Mouse (Mus musculus): ENCODE measurements around the gene Unc13b.
A peak's percentile ranks its signal among the peaks of the same experiment; 100 is the strongest.
"Not testable (repeated sequence)": the region's sequence is repeated elsewhere in the genome, so short reads cannot be mapped to it uniquely, and the experiment has no call there.

The Unc13b gene

DNA sequence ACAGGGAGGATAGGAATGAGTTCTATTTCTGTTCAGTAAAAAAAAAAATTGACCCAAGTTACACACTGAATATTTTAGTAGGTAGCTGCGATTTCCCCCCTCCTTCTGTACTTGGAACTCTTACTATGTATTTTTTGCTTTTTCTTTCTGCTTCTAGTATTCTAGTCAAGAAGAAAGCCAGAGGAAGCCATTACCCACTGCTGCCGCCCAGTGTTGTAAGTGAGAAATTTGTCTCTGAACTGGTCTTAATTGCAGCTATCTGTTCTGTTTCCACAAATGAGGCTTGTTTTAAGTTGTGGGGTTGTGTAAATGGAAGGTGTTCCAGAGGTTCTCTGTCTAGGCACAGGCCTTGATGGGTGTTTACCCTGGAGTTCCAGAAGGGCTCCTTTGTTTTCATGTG lies 56.2 kb downstream of the Unc13b start:
- peak; percentile 17 to 56 for DNase-seq

DNA sequence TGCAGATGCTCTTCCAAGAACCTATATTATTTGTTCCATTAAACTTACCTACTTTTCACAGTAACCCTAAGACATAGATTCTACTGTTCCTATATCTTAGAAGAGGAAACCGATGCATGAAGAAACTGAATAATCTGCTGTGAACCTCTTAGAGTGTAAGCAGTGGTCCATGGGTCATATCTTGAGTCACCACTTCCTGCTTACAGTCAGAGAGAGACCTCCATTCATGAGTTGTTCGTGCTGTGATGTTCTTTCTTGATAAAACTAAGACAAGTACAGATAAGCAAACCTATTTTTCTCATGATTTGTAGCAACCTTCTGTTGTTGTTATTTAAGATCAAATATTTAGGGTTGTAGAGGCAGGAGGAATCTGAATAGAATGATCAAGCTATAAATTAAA lies 57.5 kb downstream of the Unc13b start:
- no peak for DNase-seq

DNA sequence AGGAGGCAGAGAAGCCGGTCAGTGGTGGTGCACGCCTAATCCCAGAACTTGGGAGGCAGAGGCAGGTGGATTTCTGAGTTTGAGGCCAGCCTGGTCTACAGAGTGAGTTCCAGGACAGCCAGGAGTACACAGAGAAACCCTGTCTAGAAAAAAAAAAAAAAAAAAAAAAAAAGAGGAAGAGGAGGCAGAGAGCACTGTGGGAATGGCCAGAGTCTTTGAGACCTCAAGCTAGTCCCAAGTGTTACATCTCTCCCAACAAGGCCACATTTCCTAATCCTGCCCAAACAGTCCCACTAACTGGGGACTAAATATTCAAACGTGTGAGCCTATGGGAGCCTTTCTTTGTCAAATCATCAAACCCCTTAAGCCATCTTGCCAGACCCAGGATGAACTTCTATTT lies 71.0 kb downstream of the Unc13b start:
- DNase-seq: no peak

DNA sequence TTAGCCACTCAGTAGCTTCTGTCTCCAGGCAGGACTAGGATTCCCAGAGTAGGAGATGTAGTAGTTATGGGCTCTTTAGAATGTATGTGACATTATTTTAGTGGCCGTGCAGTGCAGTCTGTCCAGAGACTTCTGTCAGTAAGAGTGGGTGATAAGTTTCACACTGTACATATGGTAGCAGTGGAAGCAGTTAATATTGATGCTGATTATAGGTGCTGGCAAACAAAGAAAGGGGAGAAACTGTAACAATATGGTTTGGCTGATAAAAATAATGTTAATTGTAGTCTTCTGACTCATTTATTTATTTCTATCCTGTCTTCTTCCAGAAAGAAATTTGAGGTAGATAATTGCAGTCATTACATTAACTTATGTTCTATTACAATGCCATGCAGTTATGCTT lies 83.9 kb downstream of the Unc13b start:
- DNase-seq: no peak

DNA sequence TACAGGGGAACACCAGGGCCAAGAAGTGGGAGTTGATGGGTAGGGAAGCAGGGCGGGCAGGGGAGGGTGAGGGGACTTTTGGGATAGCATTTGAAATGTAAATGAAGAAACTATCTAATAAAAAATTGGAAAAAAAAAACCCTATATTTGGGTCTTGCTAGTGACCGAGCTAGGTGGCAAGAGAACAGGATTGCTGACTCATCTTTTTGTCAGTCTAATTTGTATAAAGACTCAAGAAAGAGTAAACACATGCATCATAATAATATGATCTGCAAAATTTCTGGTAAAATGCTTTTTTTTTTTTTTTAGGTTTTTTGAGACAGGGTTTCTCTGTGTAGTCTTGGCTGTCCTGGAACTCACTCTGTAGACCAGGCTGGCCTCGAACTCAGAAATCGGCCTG lies 93.7 kb downstream of the Unc13b start:
- DNase-seq: not testable (repeated sequence)

DNA sequence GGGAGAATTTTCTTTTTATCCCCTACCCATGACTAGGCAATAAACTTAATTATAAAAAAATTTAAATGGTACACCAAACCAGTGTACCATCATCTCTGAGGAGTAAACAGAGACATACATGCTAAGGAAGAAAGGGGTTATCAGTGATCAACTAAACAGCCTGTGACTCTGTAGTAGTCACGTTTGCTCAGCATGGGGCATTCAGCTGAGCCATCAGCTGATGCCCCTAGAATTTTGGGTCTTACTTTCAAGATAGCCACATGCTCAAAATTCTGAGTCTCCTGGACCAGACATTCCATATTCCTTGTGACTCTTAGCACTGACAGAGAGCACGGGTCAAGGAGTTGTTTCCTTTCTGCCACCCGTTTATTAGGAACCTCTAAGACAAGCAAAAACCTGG lies 101.3 kb downstream of the Unc13b start:
- no peak for DNase-seq

DNA sequence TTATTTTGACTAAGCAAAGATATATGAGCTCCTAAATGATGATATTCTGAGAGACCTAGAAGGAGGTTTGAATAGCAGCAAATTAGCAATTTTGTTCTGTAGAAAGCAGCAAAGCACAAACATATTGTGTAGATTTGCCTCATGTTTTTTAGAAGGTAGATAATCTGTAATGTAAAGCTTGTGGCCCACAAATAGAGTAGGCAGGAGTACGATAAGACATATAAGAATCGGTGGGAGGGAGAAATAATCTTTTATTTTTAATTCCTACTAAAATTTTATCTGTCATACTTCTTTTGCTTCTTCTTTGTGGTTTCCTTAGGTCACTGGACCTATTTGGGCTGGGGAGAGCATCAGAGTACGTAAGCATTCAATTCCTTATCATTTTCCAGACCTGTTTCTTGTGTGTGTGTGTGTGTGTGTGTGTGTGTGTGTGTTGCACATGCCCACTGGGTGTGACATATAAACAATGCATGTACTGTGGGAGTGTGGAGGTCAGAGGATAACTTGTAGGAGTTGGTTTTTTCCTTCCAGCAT lies 102.4 kb downstream of the Unc13b start:
- DNase-seq: no peak

DNA sequence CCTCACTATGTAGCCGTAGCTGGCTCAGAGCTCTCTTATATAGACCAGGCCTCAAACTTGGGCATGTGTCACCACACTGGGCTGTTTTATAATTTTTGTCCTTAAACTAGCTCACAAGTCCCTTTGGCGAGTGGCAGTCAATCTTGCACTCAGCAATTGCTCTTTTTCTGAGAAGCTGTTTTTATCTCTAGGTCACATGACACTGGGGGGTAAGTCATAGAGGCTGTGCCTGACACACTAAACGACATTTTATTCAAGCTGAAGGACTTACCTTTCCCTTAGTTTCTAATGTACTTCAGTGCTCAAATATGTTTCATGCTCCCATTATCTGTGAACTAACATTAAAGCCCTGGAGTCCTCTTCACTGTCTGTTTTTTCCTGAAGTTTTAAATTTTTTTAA lies 104.5 kb downstream of the Unc13b start:
- no peak for DNase-seq

DNA sequence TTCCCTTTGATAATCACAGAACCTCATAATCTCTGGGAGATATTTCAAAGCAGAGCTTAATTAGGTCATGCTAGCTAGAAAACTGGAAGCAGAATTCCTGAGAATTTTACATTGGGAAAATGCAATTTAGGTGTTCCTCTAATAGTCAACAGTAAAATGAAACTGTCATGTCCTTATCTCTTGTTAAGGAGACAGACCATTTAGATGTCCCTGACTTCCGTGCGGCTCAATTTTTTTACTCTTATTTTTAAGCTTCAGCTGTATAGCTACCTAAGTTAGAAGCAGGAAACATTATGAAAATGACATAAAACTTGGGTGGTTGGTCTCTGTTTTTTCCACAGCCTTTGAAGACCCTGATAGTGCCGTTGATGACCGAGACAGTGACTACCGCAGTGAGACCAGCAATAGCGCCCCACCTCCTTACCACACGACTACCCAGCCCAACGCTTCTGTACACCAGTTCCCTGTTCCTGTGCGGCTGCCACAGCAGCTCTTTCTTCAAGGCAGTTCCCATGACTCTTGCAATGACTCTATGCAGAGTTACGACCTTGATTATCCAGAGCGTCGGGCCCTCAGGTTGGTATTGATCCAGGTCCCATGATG lies 106.8 kb downstream of the Unc13b start:
- no peak for DNase-seq

DNA sequence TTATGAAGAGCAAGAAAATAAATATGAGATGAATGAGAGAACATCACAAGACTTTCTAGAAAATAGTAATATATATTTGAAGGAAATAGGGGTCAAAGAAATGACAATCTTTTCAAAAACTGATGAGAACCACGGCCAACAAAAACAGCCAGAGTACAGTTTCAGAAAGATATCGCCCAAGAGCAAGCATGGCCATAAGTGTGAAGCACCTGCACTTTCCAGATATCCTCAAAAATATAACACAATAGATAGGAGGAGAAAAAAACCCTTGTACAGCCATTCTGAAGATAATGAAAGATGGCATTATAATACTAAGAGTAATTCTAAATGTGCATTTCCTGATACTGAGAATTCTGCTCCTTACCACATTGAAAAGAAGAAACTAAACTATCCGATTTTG lies 111.3 kb downstream of the Unc13b start:
- no peak for DNase-seq

DNA sequence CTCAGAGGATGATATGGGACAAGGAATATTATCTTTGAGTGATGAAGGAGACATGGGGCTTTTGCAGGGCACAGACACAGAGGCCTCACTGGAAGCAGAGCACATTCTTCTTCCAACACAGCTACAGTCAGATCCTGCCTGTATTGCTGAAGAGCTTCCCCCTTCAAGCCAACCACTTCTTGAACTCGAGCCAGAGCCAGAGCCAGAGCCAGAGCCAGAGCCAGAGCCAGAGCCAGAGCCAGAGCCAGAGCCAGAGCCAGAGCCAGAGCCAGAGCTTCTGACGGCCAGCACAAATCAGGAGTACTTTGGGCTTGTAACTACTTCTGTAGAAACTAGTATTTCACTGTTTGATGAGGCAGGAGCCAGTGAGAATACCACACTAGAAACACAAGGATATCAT lies 118.4 kb downstream of the Unc13b start:
- DNase-seq: no peak

DNA sequence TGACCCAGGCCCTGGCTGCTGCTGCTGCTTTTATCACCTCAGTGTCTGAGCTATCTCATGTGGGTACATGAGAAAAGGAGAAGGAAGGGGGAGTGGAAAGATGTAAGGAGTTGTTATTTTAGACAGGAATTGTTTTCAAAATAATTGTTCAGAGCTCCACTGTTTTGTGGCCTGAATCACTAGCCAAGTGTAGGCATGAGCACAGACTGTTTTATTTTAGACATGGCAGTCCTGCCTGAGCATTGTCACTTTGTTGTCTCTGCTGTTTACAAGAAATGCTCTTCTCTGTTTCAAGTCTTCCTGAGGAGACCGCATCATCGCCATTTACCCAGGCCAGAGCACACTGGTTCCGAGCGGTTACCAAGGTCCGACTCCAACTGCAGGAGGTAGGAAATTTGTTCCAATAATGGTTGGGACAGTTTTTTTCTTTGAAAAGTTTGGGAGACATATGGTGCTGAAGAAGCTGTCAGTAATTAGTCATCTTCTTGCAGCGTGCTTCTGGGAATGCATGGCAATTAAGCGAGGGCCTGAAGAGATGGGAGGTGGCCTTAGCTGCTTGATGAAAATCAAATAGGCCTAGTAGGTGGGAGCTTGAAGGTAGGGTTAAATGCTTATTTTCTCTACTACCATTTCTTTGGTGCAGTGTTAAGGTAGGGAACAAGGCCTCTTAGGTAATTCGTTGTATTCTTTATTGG lies 123.9 kb downstream of the Unc13b start:
- no peak for DNase-seq

DNA sequence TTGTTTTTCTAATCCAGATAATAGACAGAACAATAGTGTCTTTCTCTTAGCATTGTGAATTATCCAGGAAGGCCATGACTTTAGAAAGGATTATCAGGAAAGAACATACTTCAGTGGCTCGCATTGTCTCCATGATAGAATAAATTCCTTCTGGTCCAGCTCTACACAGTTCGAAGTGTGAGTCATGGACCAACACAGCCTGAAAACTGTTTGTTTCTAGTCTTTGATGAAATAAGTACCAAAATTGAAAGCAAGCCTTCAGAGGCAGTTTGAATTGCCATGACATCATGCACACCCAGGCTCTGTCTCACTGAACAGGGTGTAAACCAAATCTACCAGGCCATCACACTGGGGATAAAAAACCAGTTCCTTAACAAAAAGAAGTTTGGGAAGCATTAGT lies 128.7 kb downstream of the Unc13b start:
- no peak for DNase-seq

DNA sequence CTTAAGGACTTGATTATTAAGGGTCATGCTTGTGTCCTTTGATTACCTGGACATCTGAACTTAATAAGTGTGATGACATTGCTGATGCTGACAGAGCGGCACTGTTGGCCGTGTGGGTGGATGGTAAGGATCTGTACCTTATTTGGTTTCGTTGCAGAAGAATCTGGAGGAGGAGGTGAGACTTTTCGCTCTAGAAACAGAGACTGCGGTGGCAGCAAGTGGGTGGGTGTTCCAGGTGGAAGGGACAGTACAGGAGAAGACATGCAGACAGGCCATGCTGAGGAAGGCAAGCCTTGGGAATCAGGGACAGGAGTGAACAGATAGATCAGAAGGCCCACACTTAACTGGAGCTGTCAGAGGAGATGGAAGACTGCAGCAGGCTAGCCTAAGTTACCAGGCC lies 130.6 kb downstream of the Unc13b start:
- DNase-seq: no peak

DNA sequence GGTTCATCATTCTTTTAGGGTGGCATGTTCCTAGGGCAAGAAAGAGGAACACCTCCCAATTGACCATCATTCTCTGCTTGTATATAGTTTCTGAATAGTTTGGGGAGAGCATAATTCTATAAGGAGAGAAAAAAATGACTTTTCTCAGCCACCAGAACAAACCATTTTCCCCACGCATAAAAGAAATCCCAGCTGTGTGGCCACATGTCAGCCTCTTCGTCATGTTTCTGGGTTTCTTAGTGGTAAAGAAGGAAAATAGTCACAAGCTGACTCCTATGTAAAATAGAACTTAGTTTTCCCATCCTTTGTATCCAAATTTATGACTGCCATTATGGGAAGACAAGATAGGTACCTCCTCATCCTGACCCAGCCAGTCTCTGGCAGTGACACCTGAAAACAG lies 146.2 kb downstream of the Unc13b start:
- DNase-seq: no peak

DNA sequence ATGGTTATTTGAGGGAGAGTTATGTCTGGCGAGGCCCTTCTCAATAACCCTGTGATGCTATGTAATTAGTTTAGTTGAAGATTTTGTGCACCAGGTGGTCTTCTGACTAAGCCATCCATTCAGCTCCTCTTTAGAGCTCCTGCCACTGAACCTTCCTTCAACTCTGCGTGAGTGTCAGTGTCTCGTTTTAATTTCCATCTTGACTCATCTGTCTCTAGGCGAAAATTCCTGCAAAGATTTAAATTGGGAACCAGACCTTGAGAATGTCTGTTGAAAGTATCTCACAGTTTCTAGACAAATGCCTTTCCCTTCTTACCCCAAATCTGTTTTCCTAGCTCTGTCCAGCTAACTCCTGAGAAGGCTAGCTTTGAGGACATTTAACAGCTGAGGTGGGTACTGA lies 146.8 kb downstream of the Unc13b start:
- DNase-seq: no peak

DNA sequence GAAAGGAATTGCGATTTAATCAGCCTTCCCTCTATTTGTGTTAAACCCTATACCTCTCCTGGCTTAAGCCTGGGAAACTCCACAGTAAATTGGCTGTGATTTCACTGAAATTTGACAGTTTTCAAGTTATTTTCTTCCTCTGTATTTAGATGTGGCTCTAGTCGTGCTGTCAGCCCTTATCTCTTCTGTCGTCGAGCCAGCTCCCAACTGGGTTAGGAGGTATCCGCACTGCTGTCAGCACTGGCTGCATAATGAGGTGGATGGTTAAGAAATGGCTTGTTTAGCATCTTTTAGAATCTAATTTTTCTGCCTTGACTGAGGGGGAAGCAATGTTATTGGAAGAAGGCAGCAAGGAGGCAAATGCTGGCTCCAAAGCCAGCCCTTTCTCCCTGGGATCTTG lies 148.2 kb downstream of the Unc13b start:
- no peak for DNase-seq

DNA sequence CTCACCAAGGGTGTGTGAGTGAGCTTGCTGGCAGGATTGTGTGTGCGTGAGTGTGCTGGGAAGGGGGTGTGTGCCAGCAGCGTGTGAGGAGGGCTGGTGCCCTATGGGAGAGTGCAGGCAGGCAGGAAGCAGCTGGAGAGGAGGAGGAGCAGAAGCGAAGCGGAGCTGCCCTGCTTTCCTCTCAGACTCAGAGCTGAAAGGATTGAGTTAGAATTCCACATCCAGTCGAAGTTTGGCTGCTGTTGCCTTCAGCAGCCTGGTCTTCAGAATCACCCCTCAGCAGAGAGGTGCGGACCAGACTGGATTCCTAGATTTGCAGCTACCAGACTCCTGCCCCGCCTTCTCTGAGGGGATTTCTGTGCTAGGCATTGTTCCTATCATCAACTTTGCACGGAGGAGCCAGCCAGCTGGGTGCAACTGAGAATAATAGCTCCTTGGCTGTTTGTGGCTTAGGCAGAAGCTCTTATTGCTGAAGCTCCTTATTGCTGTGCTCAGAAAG lies 150.4 kb downstream of the Unc13b start:
- no peak for DNase-seq

DNA sequence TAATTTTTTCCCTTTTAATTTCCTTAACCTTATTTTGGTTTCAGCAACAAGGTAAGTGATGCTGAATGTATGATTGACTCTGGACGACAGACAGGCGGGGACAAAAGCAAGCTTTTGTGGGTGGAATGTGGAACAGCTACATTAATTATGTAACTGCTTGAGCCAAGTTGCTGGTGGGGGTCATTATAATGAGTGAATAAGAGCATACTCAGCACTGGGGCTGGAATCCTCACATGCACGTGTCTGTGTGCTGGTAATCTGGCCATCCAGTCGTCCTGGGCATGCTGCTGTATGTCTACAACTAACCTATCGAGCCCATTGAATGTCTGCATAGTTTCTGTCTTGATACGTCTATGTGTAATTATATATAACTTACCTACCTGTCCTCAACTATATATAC lies 150.9 kb downstream of the Unc13b start:
- DNase-seq: no peak

DNA sequence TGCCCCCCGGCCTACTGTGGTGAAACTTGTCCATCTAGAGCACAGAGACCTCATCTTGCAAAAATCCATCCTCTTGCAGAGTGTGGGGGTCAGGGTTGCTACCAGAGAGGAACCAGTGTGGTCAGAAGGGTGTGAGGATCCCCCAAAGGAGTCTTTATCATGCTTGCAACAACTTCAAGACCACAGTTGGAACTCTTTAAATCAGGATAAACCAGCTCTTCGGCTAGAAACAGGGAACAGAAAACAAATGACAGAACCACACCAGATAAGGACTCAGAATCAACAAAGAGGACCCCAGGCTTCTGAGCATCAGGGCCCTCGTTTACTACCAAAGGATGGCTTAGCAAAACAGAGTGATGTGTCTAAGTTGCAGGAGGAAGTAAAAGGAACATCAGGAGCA lies 157.7 kb downstream of the Unc13b start:
- DNase-seq: no peak

DNA sequence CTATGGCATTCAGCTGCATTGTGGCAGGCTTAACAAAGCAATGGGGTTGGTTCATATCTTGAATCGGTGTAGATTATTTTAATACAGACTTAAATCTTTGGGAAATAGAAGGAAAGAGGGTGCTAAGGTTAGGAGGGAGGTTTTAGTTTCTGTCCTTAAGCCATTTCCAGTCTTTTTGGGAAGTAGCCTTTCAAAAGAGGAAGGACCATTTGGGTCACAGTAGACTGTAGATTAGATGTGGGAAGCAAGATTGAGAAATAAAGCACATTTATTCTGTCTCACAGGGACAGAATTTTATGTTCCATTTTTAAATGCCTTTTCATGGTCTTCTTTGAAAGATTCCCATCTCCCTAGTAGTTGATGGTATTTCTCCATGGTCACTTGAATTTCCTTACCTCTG lies 159.2 kb downstream of the Unc13b start:
- DNase-seq: no peak

DNA sequence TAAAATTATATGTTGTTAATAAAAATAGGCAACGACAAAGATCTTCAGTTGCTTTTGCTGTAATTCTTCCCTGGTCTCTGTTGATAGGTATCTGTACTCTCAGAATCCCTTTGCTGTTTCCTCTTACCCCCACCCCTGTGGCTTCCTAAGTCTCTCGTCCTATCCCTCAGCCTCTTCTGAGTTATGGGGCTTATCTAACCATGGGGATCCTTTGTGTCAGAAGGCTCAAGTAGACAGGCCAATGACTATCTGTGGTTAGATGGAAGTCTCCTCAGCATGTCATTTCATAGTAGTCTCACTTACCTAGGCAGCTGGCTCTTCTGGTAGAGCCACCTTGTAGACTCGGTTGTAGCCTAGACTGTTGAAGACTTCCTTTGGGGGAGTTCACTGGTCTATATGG lies 173.1 kb downstream of the Unc13b start:
- no peak for DNase-seq

DNA sequence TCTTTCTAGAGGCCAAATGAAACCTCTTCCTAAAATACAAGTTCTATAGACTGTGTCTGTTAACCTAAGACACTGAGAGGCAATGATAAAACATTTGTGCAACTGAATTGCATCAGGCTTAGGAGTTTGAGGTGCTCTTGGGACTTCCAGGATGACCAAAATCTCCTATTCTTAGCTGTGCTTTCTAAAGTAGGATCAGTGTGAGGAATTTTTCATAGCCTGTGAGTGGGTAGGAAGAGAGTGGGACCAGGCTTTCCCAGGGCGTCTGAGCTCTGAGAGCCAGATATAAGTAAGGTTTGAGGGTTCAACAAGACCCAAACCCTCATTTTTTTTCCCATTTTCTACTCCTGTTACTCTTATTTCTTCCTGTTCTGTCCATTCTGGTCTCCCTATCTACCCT lies 174.2 kb downstream of the Unc13b start:
- DNase-seq: no peak

DNA sequence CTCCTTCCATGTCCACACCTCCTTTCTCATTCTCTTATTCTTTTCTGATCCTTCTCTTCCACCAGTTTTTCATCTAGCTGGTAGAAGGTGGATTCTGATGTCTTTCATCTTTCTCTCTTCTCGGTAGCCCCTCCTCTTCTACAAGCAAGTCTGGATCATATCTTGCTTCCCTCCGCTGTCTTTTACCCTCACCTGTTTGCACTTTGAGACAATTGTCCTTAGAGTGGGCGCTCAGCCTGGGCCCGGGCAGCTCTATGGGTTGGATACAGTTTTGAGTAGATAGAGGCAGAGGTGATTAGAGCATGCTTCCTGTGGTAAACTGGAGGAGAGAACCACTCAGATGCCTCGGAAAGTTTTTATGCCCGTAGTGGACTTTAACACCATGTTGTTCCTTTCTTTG lies 174.7 kb downstream of the Unc13b start:
- DNase-seq: no peak

DNA sequence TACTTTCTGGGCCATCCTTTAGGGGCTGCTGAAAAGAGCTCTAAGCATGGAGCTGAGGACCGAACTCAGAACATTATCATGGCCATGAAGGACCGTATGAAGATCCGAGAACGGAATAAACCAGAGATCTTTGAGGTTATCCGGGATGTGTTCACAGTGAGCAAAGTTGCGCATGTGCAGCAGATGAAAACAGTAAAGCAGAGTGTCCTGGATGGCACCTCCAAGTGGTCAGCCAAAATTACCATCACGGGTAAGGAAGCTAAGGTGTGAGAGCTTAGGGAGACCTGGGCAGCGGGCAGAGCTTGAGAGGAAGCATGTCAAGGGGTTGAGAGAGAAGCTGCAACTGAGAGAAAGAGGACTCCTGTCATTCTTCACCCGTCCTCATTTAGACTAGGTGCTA lies 178.1 kb downstream of the Unc13b start:
- no peak for DNase-seq

All from kidney, adult 8-10 months (tissue).